Mouse (Mus musculus): ENCODE data around the gene Trim54. TPM values are rescaled to one million over a fixed set of nuclear protein-coding genes. Genes with fewer than 3 reads are reported as not detected.

The Trim54 gene
- polyA plus RNA-seq, 1 experiment from 2014 or later = not detected

- no peak for ATAC-seq
- Histone ChIP-seq H3K9ac (ENCODE audit: low read length) (no peak overlapping the region), H3K27ac (ENCODE audit: low read depth, low read length) (no peak overlapping the region), H3K36me3 (ENCODE audit: control insufficient read depth, insufficient read depth, low read length) (no peaks in the 10 kb centered on the region), H3K27me3 (replicated peaks; ENCODE audit: control insufficient read depth, insufficient read depth, low read length) (no peaks in the 10 kb centered on the region), H3K4me2 (ENCODE audit: low read length) (no peak overlapping the region), H3K4me1 (ENCODE audit: control insufficient read depth, insufficient read depth, low read length) (no peaks in the 10 kb centered on the region), H3K9me3 (replicated peaks; ENCODE audit: control insufficient read depth, low read length) (no peaks in the 10 kb centered on the region), H3K4me3 (ENCODE audit: low read depth, low read length) (no peak overlapping the region)
- no peak for DNase-seq (ENCODE audit: low spot score)
- WGBS = 42% methylated on average over 5 of the region's 5 CpGs
Observed at GRCm38 (mm10) chr5:31126050-31126449, 9.5 kb downstream of the Trim54 start.

GRCm38 (mm10) chr5:31136730-31137424, 20.4 kb downstream of the Trim54 start:
- no peaks in the 10 kb centered on the region for H3K4me1 ChIP-seq (ENCODE audit: control insufficient read depth, insufficient read depth, low read length)
- ATAC-seq (no peak), DNase-seq (ENCODE audit: low spot score) (no peak)
- no peak overlapping the region for H3K27ac ChIP-seq (ENCODE audit: low read depth, low read length)
- peak overlapping the region; percentile 14; the same call in 1 of the 2 replicates for H3K4me2 ChIP-seq (ENCODE audit: low read length)
- no peak overlapping the region for H3K4me3 ChIP-seq (ENCODE audit: low read depth, low read length)
- WGBS = under 1% methylated on average over 33 of the region's 33 CpGs
- no peaks in the 10 kb centered on the region for H3K9me3 ChIP-seq (replicated peaks; ENCODE audit: control insufficient read depth, low read length)
- peaks cover 49% of the 10 kb centered on the region for H3K27me3 ChIP-seq (replicated peaks; ENCODE audit: control insufficient read depth, insufficient read depth, low read length)
- H3K9ac ChIP-seq (ENCODE audit: low read length) = no peak overlapping the region
- peaks cover 7% of the 10 kb centered on the region for H3K36me3 ChIP-seq (ENCODE audit: control insufficient read depth, insufficient read depth, low read length)

- DNase-seq (ENCODE audit: low spot score) (no peak), ATAC-seq (no peak)
- H3K9me3 ChIP-seq (replicated peaks; ENCODE audit: control insufficient read depth, low read length) = no peaks in the 10 kb centered on the region
- peak overlapping the region; percentile 39 for H3K4me2 ChIP-seq (ENCODE audit: low read length)
- peaks cover 49% of the 10 kb centered on the region for H3K27me3 ChIP-seq (replicated peaks; ENCODE audit: control insufficient read depth, insufficient read depth, low read length)
- H3K4me3 ChIP-seq (ENCODE audit: low read depth, low read length) = peak overlapping the region; percentile 15; the same call in 1 of the 2 replicates
- WGBS = 1% methylated on average over 13 of the region's 13 CpGs
- H3K4me1 ChIP-seq (ENCODE audit: control insufficient read depth, insufficient read depth, low read length) = no peaks in the 10 kb centered on the region
- H3K36me3 ChIP-seq (ENCODE audit: control insufficient read depth, insufficient read depth, low read length) = peaks cover 7% of the 10 kb centered on the region
- no peak overlapping the region for H3K9ac ChIP-seq (ENCODE audit: low read length)
- H3K27ac ChIP-seq (ENCODE audit: low read depth, low read length) = no peak overlapping the region
Observed at GRCm38 (mm10) chr5:31137658-31138057, 21.1 kb downstream of the Trim54 start.

- Histone ChIP-seq H3K9me3 (replicated peaks; ENCODE audit: control insufficient read depth, low read length) (no peaks in the 10 kb centered on the region), H3K4me1 (ENCODE audit: control insufficient read depth, insufficient read depth, low read length) (no peaks in the 10 kb centered on the region), H3K4me2 (ENCODE audit: low read length) (peak within 1 kb of the TSS; percentile 39), H3K27me3 (replicated peaks; ENCODE audit: control insufficient read depth, insufficient read depth, low read length) (peaks cover 49% of the 10 kb centered on the region), H3K4me3 (ENCODE audit: low read depth, low read length) (peak within 1 kb of the TSS; percentile 15), H3K9ac (ENCODE audit: low read length) (no peak within 1 kb of the TSS; the same call in 1 of the 2 replicates), H3K27ac (ENCODE audit: low read depth, low read length) (no peak within 1 kb of the TSS), H3K36me3 (ENCODE audit: control insufficient read depth, insufficient read depth, low read length) (peaks cover 7% of the 10 kb centered on the region)
- peak; percentile 11 for DNase-seq (ENCODE audit: low spot score)
- WGBS = 1% methylated on average over 51 of the region's 52 CpGs
- no peak for ATAC-seq
Observed at GRCm38 (mm10) chr5:31138241-31138967, 21.9 kb downstream of the Trim54 start, which contains the start of gene Ucn. Ucn (minus strand) TSS chr5:31138829.

GRCm38 (mm10) chr5:31138968-31139425, 22.5 kb downstream of the Trim54 start:
- ATAC-seq (no peak), DNase-seq (ENCODE audit: low spot score) (no peak)
- H3K27ac ChIP-seq (ENCODE audit: low read depth, low read length) = no peak overlapping the region
- H3K27me3 ChIP-seq (replicated peaks; ENCODE audit: control insufficient read depth, insufficient read depth, low read length) = peaks cover 49% of the 10 kb centered on the region
- WGBS = 9% methylated on average over 9 of the region's 9 CpGs
- no peak overlapping the region for H3K4me2 ChIP-seq (ENCODE audit: low read length)
- H3K9ac ChIP-seq (ENCODE audit: low read length) = no peak overlapping the region
- H3K36me3 ChIP-seq (ENCODE audit: control insufficient read depth, insufficient read depth, low read length) = peaks cover 9% of the 10 kb centered on the region
- H3K4me3 ChIP-seq (ENCODE audit: low read depth, low read length) = no peak overlapping the region
- no peaks in the 10 kb centered on the region for H3K9me3 ChIP-seq (replicated peaks; ENCODE audit: control insufficient read depth, low read length)
- no peaks in the 10 kb centered on the region for H3K4me1 ChIP-seq (ENCODE audit: control insufficient read depth, insufficient read depth, low read length)

GRCm38 (mm10) chr5:31149781-31150180, 33.3 kb downstream of the Trim54 start:
- H3K27me3 ChIP-seq (replicated peaks; ENCODE audit: control insufficient read depth, insufficient read depth, low read length) = no peaks in the 10 kb centered on the region
- H3K9ac ChIP-seq (ENCODE audit: low read length) = no peak overlapping the region
- peaks cover 6% of the 10 kb centered on the region for H3K4me1 ChIP-seq (ENCODE audit: control insufficient read depth, insufficient read depth, low read length)
- WGBS = 70% methylated on average over 4 of the region's 4 CpGs
- H3K4me2 ChIP-seq (ENCODE audit: low read length) = no peak overlapping the region
- ATAC-seq (no peak), DNase-seq (ENCODE audit: low spot score) (no peak)
- no peak overlapping the region for H3K4me3 ChIP-seq (ENCODE audit: low read depth, low read length)
- no peak overlapping the region for H3K27ac ChIP-seq (ENCODE audit: low read depth, low read length)
- no peaks in the 10 kb centered on the region for H3K9me3 ChIP-seq (replicated peaks; ENCODE audit: control insufficient read depth, low read length)
- peaks cover 8% of the 10 kb centered on the region for H3K36me3 ChIP-seq (ENCODE audit: control insufficient read depth, insufficient read depth, low read length)

- H3K4me2 ChIP-seq (ENCODE audit: low read length) = no peak overlapping the region
- no peak for ATAC-seq
- H3K27me3 ChIP-seq (replicated peaks; ENCODE audit: control insufficient read depth, insufficient read depth, low read length) = no peaks in the 10 kb centered on the region
- peaks cover 15% of the 10 kb centered on the region for H3K36me3 ChIP-seq (ENCODE audit: control insufficient read depth, insufficient read depth, low read length)
- no peaks in the 10 kb centered on the region for H3K9me3 ChIP-seq (replicated peaks; ENCODE audit: control insufficient read depth, low read length)
- no peak overlapping the region for H3K4me3 ChIP-seq (ENCODE audit: low read depth, low read length)
- DNase-seq (ENCODE audit: low spot score) = no peak
- 92% methylated on average over 3 of the region's 3 CpGs for WGBS
- H3K27ac ChIP-seq (ENCODE audit: low read depth, low read length) = no peak overlapping the region
- H3K9ac ChIP-seq (ENCODE audit: low read length) = no peak overlapping the region
- H3K4me1 ChIP-seq (ENCODE audit: control insufficient read depth, insufficient read depth, low read length) = peaks cover 6% of the 10 kb centered on the region
Observed at GRCm38 (mm10) chr5:31151746-31152145, 35.2 kb downstream of the Trim54 start.

- DNase-seq (ENCODE audit: low spot score) = no peak
- Histone ChIP-seq H3K36me3 (ENCODE audit: control insufficient read depth, insufficient read depth, low read length) (peaks cover 30% of the 10 kb centered on the region), H3K27me3 (replicated peaks; ENCODE audit: control insufficient read depth, insufficient read depth, low read length) (no peaks in the 10 kb centered on the region), H3K4me2 (ENCODE audit: low read length) (peak overlapping the region; percentile 76), H3K4me3 (ENCODE audit: low read depth, low read length) (peak overlapping the region; percentile 44), H3K9me3 (replicated peaks; ENCODE audit: control insufficient read depth, low read length) (no peaks in the 10 kb centered on the region), H3K4me1 (ENCODE audit: control insufficient read depth, insufficient read depth, low read length) (peaks cover 6% of the 10 kb centered on the region), H3K27ac (ENCODE audit: low read depth, low read length) (no peak overlapping the region), H3K9ac (ENCODE audit: low read length) (peak overlapping the region; percentile 58)
- peak; percentile 27; the same call in 1 of the 2 replicates for ATAC-seq
- 45% methylated on average over 6 of the region's 6 CpGs for WGBS
Observed at GRCm38 (mm10) chr5:31153516-31154151, 37.1 kb downstream of the Trim54 start.
